Mouse (Mus musculus) intestine, postnatal 0 days (tissue): Measurements from ENCODE around the gene Il20. TPM values are rescaled to one million over a fixed set of nuclear protein-coding genes. Genes with fewer than 3 reads are reported as not detected.

Source experiments
- ATAC-seq: fragments of 200-750 bp; cut with Nextera tagmentation; 2 replicates; pipeline ENCODE4 v1.8.0; 2017; ENCODE audit warnings: mild to moderate bottlenecking, moderate TSS enrichment, moderate library complexity
- H3K27ac ChIP-seq: fragments of 300-500 bp; sonication (generic); 2 replicates; pipeline ENCODE4 v1.5.1; 2014; ENCODE audit warnings: mild to moderate bottlenecking, low read depth, low read length, moderate library complexity
- H3K27me3 ChIP-seq: fragments of 300-500 bp; sonication (generic); replicated peaks from 2 replicates; pipeline ENCODE4 v1.6.1; 2014; ENCODE audit warnings: low read length, mixed read lengths; ENCODE audit not compliant: control insufficient read depth, insufficient read depth
- H3K36me3 ChIP-seq: fragments of 300-500 bp; sonication (generic); 2 replicates; pipeline ENCODE4 v1.6.1; 2014; ENCODE audit warnings: mild to moderate bottlenecking, moderate library complexity; ENCODE audit not compliant: control insufficient read depth, insufficient read depth
- H3K4me1 ChIP-seq: fragments of 300-500 bp; sonication (generic); replicated peaks from 2 replicates; pipeline ENCODE4 v1.6.1; 2014; ENCODE audit warnings: antibody characterized with exemption, low read length, mixed read lengths; ENCODE audit not compliant: control insufficient read depth, insufficient read depth
- H3K4me2 ChIP-seq: fragments of 300-500 bp; sonication (generic); replicated peaks from 2 replicates; pipeline ENCODE4 v1.6.1; 2014; ENCODE audit warnings: low read depth, mild to moderate bottlenecking, moderate library complexity
- H3K4me3 ChIP-seq: fragments of 300-500 bp; sonication (generic); 2 replicates; pipeline ENCODE4 v1.5.1; 2014; ENCODE audit warnings: low read depth, low read length
- H3K9ac ChIP-seq: fragments of 300-500 bp; sonication (generic); 2 replicates; pipeline ENCODE4 v1.6.1; 2014; ENCODE audit warnings: mild to moderate bottlenecking, low read depth, low read length
- H3K9me3 ChIP-seq: fragments of 300-500 bp; sonication (generic); 2 replicates; pipeline ENCODE4 v1.6.1; 2016; ENCODE audit warnings: mixed run types; ENCODE audit not compliant: control insufficient read depth
- CTCF ChIP-seq: sonication (generic); IDR thresholded peaks from 2 replicates; pipeline ENCODE4 v1.5.1; 2016; ENCODE audit warnings: low read depth, mild to moderate bottlenecking, control low read depth, antibody characterized with exemption, moderate library complexity
- WGBS: fragments of 180-500 bp; shearing (Covaris S2); extraction: QIAGEN DNeasy Blood & Tissue Kit; methylation state at CpG from one replicate; pipeline ENCODE4 v1.1.7; 2014; 5-methylcytosine and 5-hydroxymethylcytosine counted together
- polyA plus RNA-seq: library from polyadenylated mRNA; unstranded; fragments of >200 nt; fragmentation: Nextera tagmentation; extraction: Ambion mirVana; gene quantifications from 2 replicates; pipeline ENCODE4 v1.2.1, GENCODE M21; 2015

The Il20 gene
- polyA plus RNA-seq, 1 experiment from 2014 or later: not detected

- H3K9ac ChIP-seq: no peak overlapping the region
- no peaks in the 10 kb centered on the region for H3K27me3 ChIP-seq
- 42% methylated on average over 4 of the region's 4 CpGs for WGBS
- no peak overlapping the region for H3K4me3 ChIP-seq
- H3K4me2 ChIP-seq: no peak overlapping the region
- TF ChIP-seq CTCF: no peak
- no peaks in the 10 kb centered on the region for H3K36me3 ChIP-seq
- H3K27ac ChIP-seq: no peak overlapping the region
- no peak for ATAC-seq
- H3K4me1 ChIP-seq: no peaks in the 10 kb centered on the region
- no peaks in the 10 kb centered on the region for H3K9me3 ChIP-seq
Measured at GRCm38 (mm10) chr1:130857456-130857855, 53.8 kb downstream of the Il20 start.

Other genes with a start within 250 kb of the Il20 start
- gene C4bp, start 249.8 kb downstream of the Il20 start, polyA plus RNA-seq: 0.82 and 0.98 TPM in 2 replicates
- gene Gm29427, start 195.7 kb downstream of the Il20 start, polyA plus RNA-seq: 0.20 and 0.48 TPM in 2 replicates
- 8.9 and 9.5 TPM in 2 replicates for gene Yod1, start 194.1 kb downstream of the Il20 start, polyA plus RNA-seq
- gene Pfkfb2, start 182.2 kb downstream of the Il20 start, polyA plus RNA-seq: 6.1 and 7.0 TPM in 2 replicates
- 42.3 and 46.7 TPM in 2 replicates for gene AA986860, start 179.5 kb downstream of the Il20 start, polyA plus RNA-seq
- gene Fcamr, start 110.5 kb downstream of the Il20 start, polyA plus RNA-seq: 0.17 TPM in 1 of 2 replicates, not detected in the other
- gene Pigr, start 84.8 kb downstream of the Il20 start, polyA plus RNA-seq: 14.0 and 15.1 TPM in 2 replicates
- gene Fcmr, start 45.8 kb downstream of the Il20 start, polyA plus RNA-seq: 0.52 and 2.0 TPM in 2 replicates
- gene Il24, start 24.0 kb downstream of the Il20 start, polyA plus RNA-seq: not detected in 2 replicates
- not detected in 2 replicates for gene Il19, start 28.7 kb upstream of the Il20 start, polyA plus RNA-seq
- not detected in 2 replicates for gene Il10, start 108.4 kb upstream of the Il20 start, polyA plus RNA-seq
- gene Mapkapk2, start 186.4 kb upstream of the Il20 start, polyA plus RNA-seq: 34.9 and 35.9 TPM in 2 replicates
- 0.54 and 0.80 TPM in 2 replicates for gene Dyrk3, start 226.9 kb upstream of the Il20 start, polyA plus RNA-seq
- 26.4 and 27.1 TPM in 2 replicates for gene Eif2d, start 241.7 kb upstream of the Il20 start, polyA plus RNA-seq